Mouse (Mus musculus): ENCODE results near the gene Ehf. TPM values are rescaled to one million over a fixed set of nuclear protein-coding genes. Genes with fewer than 3 reads are reported as not detected.
A peak's percentile ranks its signal among the peaks of the same experiment; 100 is the strongest.

The Ehf gene
- polyA plus RNA-seq, 1 experiment from 2014 or later, result 5.0 TPM

GRCm38 (mm10) chr2:103325301-103326048, 22.4 kb upstream of the Ehf start:
- Histone ChIP-seq H3K27ac (peak overlapping the region; percentile 86), H3K4me2 (no peak overlapping the region), H3K27me3 (no peaks in the 10 kb centered on the region), H3K4me1 (peaks cover 34% of the 10 kb centered on the region), H3K9me3 (no peaks in the 10 kb centered on the region), H3K4me3 (no peak overlapping the region), H3K36me3 (no peaks in the 10 kb centered on the region), H3K9ac (no peak overlapping the region)
- ATAC-seq (ENCODE audit: borderline replicate concordance, extremely low read depth, low FRiP score, low TSS enrichment), result peak; percentile 64
- WGBS, result 54% methylated on average over 7 of the region's 7 CpGs

- H3K27me3 ChIP-seq, result no peaks in the 10 kb centered on the region
- no peaks in the 10 kb centered on the region for H3K36me3 ChIP-seq
- WGBS, result 59% methylated on average over 2 of the region's 2 CpGs
- peaks cover 34% of the 10 kb centered on the region for H3K4me1 ChIP-seq
- H3K4me2 ChIP-seq, result no peak overlapping the region
- ATAC-seq (ENCODE audit: borderline replicate concordance, extremely low read depth, low FRiP score, low TSS enrichment), result no peak
- H3K4me3 ChIP-seq, result no peak overlapping the region
- peak overlapping the region; percentile 86 for H3K27ac ChIP-seq
- H3K9me3 ChIP-seq, result no peaks in the 10 kb centered on the region
- H3K9ac ChIP-seq, result no peak overlapping the region
Observed at GRCm38 (mm10) chr2:103324320-103324719, 21.2 kb upstream of the Ehf start.

GRCm38 (mm10) chr2:103322171-103322570, 19.1 kb upstream of the Ehf start:
- no peak overlapping the region for H3K4me3 ChIP-seq
- no peaks in the 10 kb centered on the region for H3K9me3 ChIP-seq
- H3K4me2 ChIP-seq, result no peak overlapping the region
- no peak overlapping the region for H3K27ac ChIP-seq
- no peaks in the 10 kb centered on the region for H3K27me3 ChIP-seq
- H3K4me1 ChIP-seq, result peaks cover 34% of the 10 kb centered on the region
- H3K9ac ChIP-seq, result no peak overlapping the region
- ATAC-seq (ENCODE audit: borderline replicate concordance, extremely low read depth, low FRiP score, low TSS enrichment), result no peak
- H3K36me3 ChIP-seq, result no peaks in the 10 kb centered on the region
- WGBS, result 17% methylated on average over 1 of the region's 1 CpGs

- Histone ChIP-seq H3K9ac (no peak overlapping the region), H3K9me3 (no peaks in the 10 kb centered on the region), H3K27me3 (no peaks in the 10 kb centered on the region), H3K36me3 (no peaks in the 10 kb centered on the region), H3K4me2 (no peak overlapping the region), H3K4me3 (no peak overlapping the region), H3K27ac (no peak overlapping the region), H3K4me1 (peaks cover 30% of the 10 kb centered on the region)
- WGBS, result 65% methylated on average over 4 of the region's 4 CpGs
- no peak for ATAC-seq (ENCODE audit: borderline replicate concordance, extremely low read depth, low FRiP score, low TSS enrichment)
Observed at GRCm38 (mm10) chr2:103321638-103322037, 18.6 kb upstream of the Ehf start.

GRCm38 (mm10) chr2:103314002-103314401, 10.9 kb upstream of the Ehf start:
- no peak overlapping the region for H3K27ac ChIP-seq
- H3K36me3 ChIP-seq, result no peaks in the 10 kb centered on the region
- H3K27me3 ChIP-seq, result no peaks in the 10 kb centered on the region
- no peaks in the 10 kb centered on the region for H3K9me3 ChIP-seq
- WGBS, result 57% methylated on average over 4 of the region's 4 CpGs
- no peaks in the 10 kb centered on the region for H3K4me1 ChIP-seq
- no peak for ATAC-seq (ENCODE audit: borderline replicate concordance, extremely low read depth, low FRiP score, low TSS enrichment)
- no peak overlapping the region for H3K4me3 ChIP-seq
- H3K9ac ChIP-seq, result no peak overlapping the region
- no peak overlapping the region for H3K4me2 ChIP-seq

- H3K4me3 ChIP-seq, result no peak overlapping the region
- no peak overlapping the region for H3K9ac ChIP-seq
- no peak for ATAC-seq (ENCODE audit: borderline replicate concordance, extremely low read depth, low FRiP score, low TSS enrichment)
- H3K27ac ChIP-seq, result no peak overlapping the region
- no peaks in the 10 kb centered on the region for H3K9me3 ChIP-seq
- H3K27me3 ChIP-seq, result no peaks in the 10 kb centered on the region
- H3K36me3 ChIP-seq, result no peaks in the 10 kb centered on the region
- WGBS, result 36% methylated on average over 4 of the region's 4 CpGs
- no peak overlapping the region for H3K4me2 ChIP-seq
- no peaks in the 10 kb centered on the region for H3K4me1 ChIP-seq
Observed at GRCm38 (mm10) chr2:103312640-103313039, 9.6 kb upstream of the Ehf start.

- Histone ChIP-seq H3K4me3 (no peak overlapping the region), H3K27me3 (no peaks in the 10 kb centered on the region), H3K9me3 (no peaks in the 10 kb centered on the region), H3K36me3 (no peaks in the 10 kb centered on the region), H3K27ac (no peak overlapping the region), H3K9ac (no peak overlapping the region), H3K4me2 (no peak overlapping the region), H3K4me1 (no peaks in the 10 kb centered on the region)
- no peak for ATAC-seq (ENCODE audit: borderline replicate concordance, extremely low read depth, low FRiP score, low TSS enrichment)
- WGBS, result 59% methylated on average over 5 of the region's 5 CpGs
Observed at GRCm38 (mm10) chr2:103310663-103311062, 7.6 kb upstream of the Ehf start.

GRCm38 (mm10) chr2:103306686-103307085, 3.6 kb upstream of the Ehf start:
- ATAC-seq (ENCODE audit: borderline replicate concordance, extremely low read depth, low FRiP score, low TSS enrichment), result no peak
- H3K4me3 ChIP-seq, result no peak overlapping the region
- 22% methylated on average over 6 of the region's 6 CpGs for WGBS
- no peak overlapping the region for H3K27ac ChIP-seq
- no peaks in the 10 kb centered on the region for H3K36me3 ChIP-seq
- no peaks in the 10 kb centered on the region for H3K27me3 ChIP-seq
- H3K4me1 ChIP-seq, result no peaks in the 10 kb centered on the region
- no peak overlapping the region for H3K4me2 ChIP-seq
- no peak overlapping the region for H3K9ac ChIP-seq
- H3K9me3 ChIP-seq, result no peaks in the 10 kb centered on the region

- Histone ChIP-seq H3K27ac (no peak overlapping the region), H3K4me1 (no peaks in the 10 kb centered on the region; the same call in 1 of the 2 replicates), H3K27me3 (no peaks in the 10 kb centered on the region), H3K36me3 (no peaks in the 10 kb centered on the region), H3K4me3 (no peak overlapping the region), H3K4me2 (no peak overlapping the region), H3K9ac (no peak overlapping the region), H3K9me3 (no peaks in the 10 kb centered on the region)
- no peak for ATAC-seq (ENCODE audit: borderline replicate concordance, extremely low read depth, low FRiP score, low TSS enrichment)
- WGBS, result 39% methylated on average over 6 of the region's 6 CpGs
Observed at GRCm38 (mm10) chr2:103302669-103303068, 409 bp downstream of the Ehf start.

GRCm38 (mm10) chr2:103298711-103299463, 4.2 kb downstream of the Ehf start:
- ATAC-seq (ENCODE audit: borderline replicate concordance, extremely low read depth, low FRiP score, low TSS enrichment), result no peak
- H3K27me3 ChIP-seq, result no peaks in the 10 kb centered on the region
- peaks cover 7% of the 10 kb centered on the region for H3K4me1 ChIP-seq
- whole genome bisulfite sequencing, result 29% methylated on average over 13 of the region's 13 CpGs
- no peak overlapping the region for H3K4me3 ChIP-seq
- H3K9me3 ChIP-seq, result no peaks in the 10 kb centered on the region
- H3K9ac ChIP-seq, result no peak overlapping the region
- H3K36me3 ChIP-seq, result no peaks in the 10 kb centered on the region
- no peak overlapping the region for H3K27ac ChIP-seq
- H3K4me2 ChIP-seq, result no peak overlapping the region

GRCm38 (mm10) chr2:103294526-103294925, 8.6 kb downstream of the Ehf start:
- 6% methylated on average over 3 of the region's 3 CpGs for WGBS
- peak; percentile 78 for ATAC-seq (ENCODE audit: borderline replicate concordance, extremely low read depth, low FRiP score, low TSS enrichment)
- Histone ChIP-seq H3K36me3 (no peaks in the 10 kb centered on the region), H3K4me2 (no peak overlapping the region), H3K27me3 (no peaks in the 10 kb centered on the region), H3K9me3 (no peaks in the 10 kb centered on the region), H3K9ac (no peak overlapping the region), H3K4me1 (peaks cover 17% of the 10 kb centered on the region), H3K27ac (peak overlapping the region; percentile 65), H3K4me3 (no peak overlapping the region)

- no peaks in the 10 kb centered on the region for H3K27me3 ChIP-seq
- WGBS, result 78% methylated on average over 5 of the region's 5 CpGs
- H3K4me3 ChIP-seq, result no peak overlapping the region
- no peak overlapping the region; the same call in 1 of the 2 replicates for H3K27ac ChIP-seq
- no peaks in the 10 kb centered on the region for H3K36me3 ChIP-seq
- H3K4me2 ChIP-seq, result no peak overlapping the region
- H3K9ac ChIP-seq, result no peak overlapping the region
- no peaks in the 10 kb centered on the region for H3K9me3 ChIP-seq
- peaks cover 19% of the 10 kb centered on the region for H3K4me1 ChIP-seq
- no peak for ATAC-seq (ENCODE audit: borderline replicate concordance, extremely low read depth, low FRiP score, low TSS enrichment)
Observed at GRCm38 (mm10) chr2:103293751-103294150, 9.3 kb downstream of the Ehf start.
